Mouse (Mus musculus): ENCODE data around the gene Tomt.
A peak's percentile ranks its signal among the peaks of the same experiment; 100 is the strongest.

Gene Tomt

DNA sequence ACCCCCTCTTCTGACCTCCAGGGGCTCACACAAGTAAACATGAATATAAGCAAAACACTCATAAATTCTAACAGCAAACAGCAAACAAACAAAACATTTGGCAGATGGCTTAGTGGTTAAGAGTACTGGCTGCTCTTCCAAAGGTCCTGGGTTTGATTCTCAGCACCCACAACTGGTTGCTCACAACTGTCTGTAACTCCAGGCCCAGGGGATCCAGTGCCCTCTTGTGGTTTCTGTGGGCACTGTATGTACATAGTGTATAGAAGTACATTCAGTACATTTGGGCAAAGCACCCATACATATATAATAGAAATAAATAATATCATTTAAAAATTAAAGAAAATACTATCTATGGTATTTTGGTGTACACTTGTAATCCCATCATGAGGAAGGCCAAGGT is 3.3 kb downstream of the Tomt start:
- no peak for DNase-seq (ENCODE audit: low spot score in 2 of 2)

GRCm38 (mm10) chr7:101901969-101902368 is 4.2 kb downstream of the Tomt start:
- no peak for DNase-seq (ENCODE audit: low spot score in 2 of 2)

DNA sequence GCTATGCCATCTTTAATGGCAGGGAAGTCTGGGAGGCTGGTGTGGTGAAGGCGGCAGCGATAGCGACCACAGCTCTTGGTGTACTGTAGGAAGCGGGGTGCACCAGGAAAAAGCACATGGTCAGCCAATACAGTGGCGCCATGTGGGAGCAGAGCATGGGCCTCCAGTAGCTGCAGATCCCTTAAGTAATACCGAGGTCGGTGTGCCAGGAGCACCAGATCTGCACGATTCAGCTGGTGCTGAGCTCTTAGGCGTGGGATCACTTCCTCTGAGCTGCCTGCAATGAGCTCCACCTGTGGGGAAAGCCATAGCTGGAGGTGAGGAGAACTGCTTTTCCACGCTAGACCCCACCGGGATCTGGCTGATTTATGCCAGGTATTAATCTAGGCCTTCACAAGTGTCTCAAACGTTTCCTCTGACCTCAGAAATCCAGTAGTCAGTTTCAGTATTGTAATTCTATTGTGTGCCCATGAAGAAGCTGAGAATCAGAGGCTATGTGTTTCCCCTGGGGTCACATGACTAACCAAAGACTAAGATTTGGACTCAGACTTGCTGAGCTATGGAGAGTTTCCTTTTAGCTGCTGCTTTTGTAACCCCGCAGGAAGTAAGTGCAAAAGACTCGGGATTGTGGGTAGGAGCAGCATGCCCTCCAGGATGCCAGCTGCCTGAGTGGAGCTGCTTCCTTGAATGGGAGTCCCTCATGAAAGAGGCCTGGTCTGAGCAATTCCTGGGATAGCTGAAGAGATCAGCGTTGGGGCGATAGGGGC is 5.6 kb downstream of the Tomt start:
- no peak for DNase-seq (ENCODE audit: low spot score in 2 of 2)

GRCm38 (mm10) chr7:101896104-101897066 is 9.8 kb downstream of the Tomt start:
- peak; percentile 97 to 98 for DNase-seq (ENCODE audit: low spot score in 2 of 2)

GRCm38 (mm10) chr7:101895695-101896094 is 10.5 kb downstream of the Tomt start:
- no peak for DNase-seq (ENCODE audit: low spot score in 2 of 2)

- DNase-seq (ENCODE audit: low spot score in 2 of 2): no peak
Measured at GRCm38 (mm10) chr7:101888460-101888859, 17.7 kb downstream of the Tomt start.

GRCm38 (mm10) chr7:101886274-101886673 is 19.9 kb downstream of the Tomt start:
- no peak for DNase-seq (ENCODE audit: low spot score in 2 of 2)

- DNase-seq (ENCODE audit: low spot score in 2 of 2): no peak
Measured at GRCm38 (mm10) chr7:101884160-101884559, 22.0 kb downstream of the Tomt start.

DNA sequence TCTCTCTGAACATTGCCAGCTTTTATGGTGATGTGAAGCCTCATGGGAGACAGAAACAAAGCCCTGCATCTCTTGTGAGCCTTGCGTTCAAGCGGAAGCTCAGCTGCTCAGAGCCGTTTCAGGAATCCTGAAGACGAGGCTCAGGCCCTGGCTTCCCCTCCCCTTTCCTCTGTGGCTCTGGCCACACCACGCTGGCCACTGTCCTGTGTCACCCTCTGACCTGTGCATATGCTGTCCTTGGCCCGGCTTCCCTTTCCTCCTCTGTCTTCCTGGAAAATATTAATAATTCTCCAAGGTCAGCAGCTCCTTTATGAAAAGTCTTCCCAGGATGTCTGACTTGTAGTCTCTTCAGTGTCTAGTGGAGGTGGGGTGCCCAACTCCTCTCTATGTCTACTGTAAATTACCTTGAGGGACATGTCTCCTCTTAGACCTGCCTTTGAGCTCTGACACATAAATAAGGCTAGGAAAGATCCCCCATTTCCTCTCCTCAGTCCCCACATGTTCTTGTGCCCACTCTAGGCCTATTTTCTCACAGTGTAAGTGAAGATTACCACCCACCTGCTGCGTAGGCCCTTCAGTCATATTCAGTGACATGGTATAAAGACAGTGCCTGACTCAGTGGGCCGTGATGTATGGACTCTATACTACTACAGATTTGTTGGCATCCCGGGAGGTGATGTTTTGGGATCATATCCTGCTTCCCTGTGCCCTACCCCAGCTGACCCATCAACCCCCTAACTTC is 23.6 kb downstream of the Tomt start:
- DNase-seq (ENCODE audit: low spot score in 2 of 2): no peak

- DNase-seq (ENCODE audit: low spot score in 2 of 2): no peak
Measured at GRCm38 (mm10) chr7:101880855-101881254, 25.3 kb downstream of the Tomt start.

DNA sequence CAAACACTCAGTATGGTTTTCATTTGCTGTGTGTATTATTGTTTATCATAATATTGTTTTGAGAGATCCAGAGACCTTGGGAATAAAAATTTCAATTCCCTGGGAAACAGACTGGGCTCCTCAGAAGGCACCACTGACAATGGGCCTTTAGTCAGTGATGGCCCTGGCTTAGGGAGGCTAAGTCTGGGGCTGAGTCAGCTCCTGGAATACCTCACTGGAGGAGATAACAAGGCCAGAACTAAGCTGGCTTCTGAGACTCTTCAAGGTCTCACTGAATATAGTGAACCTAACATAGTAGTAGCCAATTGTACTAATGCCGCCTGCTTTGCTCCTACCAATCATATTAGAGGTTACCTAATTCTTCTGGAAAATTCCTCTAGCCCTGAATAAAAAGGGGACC is 30.2 kb downstream of the Tomt start:
- no peak for DNase-seq (ENCODE audit: low spot score in 2 of 2)

- DNase-seq (ENCODE audit: low spot score in 2 of 2): no peak
Measured at GRCm38 (mm10) chr7:101871296-101871695, 34.9 kb downstream of the Tomt start.

DNA sequence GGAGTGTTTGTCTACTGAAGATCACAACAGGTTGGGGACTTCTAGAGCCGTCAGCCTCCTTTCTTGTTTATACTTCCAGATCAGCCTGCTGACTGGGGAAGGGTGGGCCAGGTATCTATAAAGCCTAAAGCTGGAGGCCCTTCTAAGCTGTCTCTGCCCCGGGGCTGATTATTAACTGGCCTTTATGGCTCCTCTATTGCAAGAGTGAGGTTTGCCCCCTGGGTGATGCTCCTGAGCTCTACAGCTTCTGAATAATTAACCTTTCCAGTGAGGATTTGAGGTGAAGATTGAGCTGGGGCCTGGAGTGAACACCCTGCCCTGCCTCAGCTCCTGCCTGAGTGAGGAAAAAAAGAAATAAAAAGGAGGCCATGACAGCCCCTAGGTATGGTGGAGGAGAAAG is 35.5 kb downstream of the Tomt start, which contains the start of gene Folr1:
Folr1 (minus strand) TSS at position 160 of the 400 bp plus-strand sequence.
- no peak for DNase-seq (ENCODE audit: low spot score in 2 of 2)

GRCm38 (mm10) chr7:101869163-101869500 is 37.0 kb downstream of the Tomt start:
- no peak for DNase-seq (ENCODE audit: low spot score in 2 of 2)

- DNase-seq (ENCODE audit: low spot score in 2 of 2): no peak
Measured at GRCm38 (mm10) chr7:101868241-101869162, 37.7 kb downstream of the Tomt start.

DNA sequence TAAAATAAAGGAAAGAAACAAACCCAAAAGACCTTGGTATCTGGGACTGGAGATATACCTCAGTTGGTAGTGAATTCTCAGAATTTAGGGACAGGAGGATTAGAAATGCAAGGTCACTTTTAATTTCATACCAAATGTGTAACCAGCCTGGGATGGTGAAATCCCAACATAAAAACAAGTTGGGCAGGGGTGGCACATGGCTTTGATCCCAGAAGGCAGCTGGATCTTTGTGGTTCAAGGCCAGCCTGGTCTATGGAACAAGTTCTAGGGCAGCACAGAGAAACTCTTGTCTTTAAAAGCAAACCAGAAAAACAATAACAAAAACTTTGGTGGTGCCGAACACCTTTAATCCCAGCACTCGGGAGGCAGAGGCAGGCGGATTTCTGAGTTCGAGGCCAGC is 38.7 kb downstream of the Tomt start:
- no peak for DNase-seq (ENCODE audit: low spot score in 2 of 2)

GRCm38 (mm10) chr7:101866491-101867265 is 39.5 kb downstream of the Tomt start:
- no peak for DNase-seq (ENCODE audit: low spot score in 2 of 2)

DNA sequence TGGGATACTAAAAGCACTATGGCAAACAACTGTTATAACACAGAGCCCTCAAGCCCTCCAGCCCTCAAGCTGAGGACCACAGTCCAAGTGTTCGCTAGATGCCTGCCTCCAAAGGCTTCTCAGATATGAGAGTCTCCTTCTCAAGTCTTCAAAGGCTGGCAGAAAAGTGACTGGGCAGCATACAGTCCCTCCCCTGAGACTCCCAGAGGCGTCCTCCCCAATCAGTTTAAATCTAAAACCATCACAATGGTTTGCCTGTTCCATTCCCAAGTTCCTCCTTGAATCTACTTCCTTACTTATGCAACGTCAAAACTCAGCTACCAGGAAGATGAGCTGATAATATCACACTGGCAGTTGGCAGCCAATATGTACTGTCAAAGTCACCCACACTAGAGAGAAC is 42.7 kb downstream of the Tomt start, which contains the start of gene Anapc15:
Anapc15 (plus strand) TSS at position 301 of the 400 bp plus-strand sequence.
- no peak for DNase-seq (ENCODE audit: low spot score in 2 of 2)

DNA sequence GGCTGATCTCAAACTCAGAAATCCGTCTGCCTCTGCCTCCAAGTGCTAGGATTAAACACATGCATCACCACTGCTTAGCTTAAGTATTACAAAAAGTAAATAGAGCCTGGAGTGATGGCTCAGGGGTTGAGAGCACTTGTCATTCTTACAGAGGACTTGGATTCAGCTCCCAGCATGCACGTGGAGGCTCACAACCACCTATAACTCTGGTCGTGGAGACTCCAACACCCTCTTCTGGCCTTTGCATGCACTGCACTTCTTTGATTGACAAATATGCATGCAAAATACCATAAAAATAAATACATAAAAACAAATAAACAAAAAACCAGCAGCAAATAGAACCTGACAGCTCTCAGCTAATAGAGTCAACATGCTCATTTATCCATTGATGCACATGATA is 43.9 kb downstream of the Tomt start:
- no peak for DNase-seq (ENCODE audit: low spot score in 2 of 2)

GRCm38 (mm10) chr7:101860978-101861377 is 45.2 kb downstream of the Tomt start:
- no peak for DNase-seq (ENCODE audit: low spot score in 2 of 2)

Data from spleen, postnatal 36 days (tissue).